In genomic region chr11:101689701-101690113, GRCm38 (mm10) we compare ENCODE assay signal across 12 mouse cellular contexts. TPM values are rescaled to one million over a fixed set of nuclear protein-coding genes. Genes with fewer than 3 reads are reported as not detected.
A peak's percentile ranks its signal among the peaks of the same experiment; 100 is the strongest.
DNase-seq lines count a peak whose midpoint lies in the region; ATAC-seq lines count a peak whose summit lies in the region.
"Had no signal": no experiment of that assay in that cellular context is flagged by ENCODE, and none has a peak within 500 bp of the region (broad histone marks: within the 10 kb centered on the region; RNA-seq: fewer than 3 reads in every experiment).

No protein-coding gene starts in this region.

- H3K4me3 ChIP-seq in hindbrain, embryonic 13.5 days, result no peak overlapping the region
- H3K4me3 ChIP-seq: lung, embryonic 15.5 days; myocyte had no signal

- no peaks in the 10 kb centered on the region for H3K36me3 ChIP-seq in hindbrain, embryonic 13.5 days
- H3K36me3 ChIP-seq: lung, embryonic 15.5 days had no signal

- no peak for ATAC-seq in hindbrain, embryonic 13.5 days (ENCODE audit: low FRiP score)
- ATAC-seq: Patski had no signal

- WGBS in hindbrain, embryonic 13.5 days, result 32% methylated on average over 10 of the region's 10 CpGs

- H3K27ac ChIP-seq in hindbrain, embryonic 13.5 days, result peak overlapping the region; percentile 49; the same call in 1 of the 2 replicates
- H3K27ac ChIP-seq: lung, embryonic 15.5 days had no signal

- intact Hi-C loops in left cerebral cortex, postnatal 36 days (cut with DNase I), result loop anchor here (5.0 kb wide), 1 partner anchor 43 kb away; the partner anchor contains the start of gene Dhx8

- H3K4me1 ChIP-seq in hindbrain, embryonic 13.5 days (replicated peaks), result peaks cover 31% of the 10 kb centered on the region

- H3K27me3 ChIP-seq in hindbrain, embryonic 13.5 days, result no peaks in the 10 kb centered on the region
- H3K27me3 ChIP-seq: lung, embryonic 15.5 days; Patski had no signal

- peak; percentile 23 for DNase-seq in adrenal gland, postnatal 14 days
- DNase-seq in adrenal gland, postnatal 10 days, result no peak
- peak; percentile 83 for DNase-seq in brain, adult 2 months (ENCODE audit: low read depth, low spot score)
- DNase-seq in left cerebral cortex, postnatal 36 days (ENCODE audit: low spot score in 2 of 2), result peak; percentile 81
- DNase-seq in testis, postnatal 14 days (ENCODE audit: low spot score), result no peak
- no peak for DNase-seq in B cell, adult 2 months
- no peak for DNase-seq in heart, postnatal 4 days
- DNase-seq: gastrocnemius, postnatal 10 days had no signal

- H3K4me2 ChIP-seq in hindbrain, embryonic 13.5 days, result no peak overlapping the region
- H3K4me2 ChIP-seq: lung, embryonic 15.5 days had no signal

- no peaks in the 10 kb centered on the region for H3K9me3 ChIP-seq in hindbrain, embryonic 13.5 days
- H3K9me3 ChIP-seq: lung, embryonic 15.5 days had no signal

- H3K9ac ChIP-seq in hindbrain, embryonic 13.5 days, result no peak overlapping the region
- H3K9ac ChIP-seq: lung, embryonic 15.5 days had no signal

RNA-seq across cellular contexts. Expression of gene Arl4d, which starts 24.4 kb away (rescaled TPM):
- 12.6 and 15.6 TPM in 2 replicates for total RNA-seq in adrenal gland, postnatal 14 days (2021)
- 10 to 100 TPM; 10.4 to 16.7 TPM for total RNA-seq in adrenal gland, postnatal 10 days (2021)
- polyA plus RNA-seq in hindbrain, embryonic 13.5 days (2015; fragmentation: Nextera tagmentation; extraction: Ambion mirVana), result 8.0 and 10.7 TPM in 2 replicates
- 10 to 100 TPM; 18.3 to 38.8 TPM for total RNA-seq in left cerebral cortex, postnatal 36 days (2021)
- total RNA-seq in heart, postnatal 4 days (2021), result 10 to 100 TPM; 17.9 to 20.5 TPM

RNA-seq across cellular contexts. Expression of gene Dhx8, which starts 43.0 kb away (rescaled TPM):
- 24.6 and 27.8 TPM in 2 replicates for total RNA-seq in adrenal gland, postnatal 14 days (2021)
- 10 to 100 TPM; 23.6 to 24.4 TPM for total RNA-seq in adrenal gland, postnatal 10 days (2021)
- polyA plus RNA-seq in hindbrain, embryonic 13.5 days (2015; fragmentation: Nextera tagmentation; extraction: Ambion mirVana), result 35.1 and 39.7 TPM in 2 replicates
- 10 to 100 TPM; 34.1 to 37.4 TPM for total RNA-seq in left cerebral cortex, postnatal 36 days (2021)
- 10 to 100 TPM; 21.6 to 21.7 TPM for total RNA-seq in heart, postnatal 4 days (2021)

Comparison
In these comparisons a context has a peak if more than half of its experiments do, and no peak if none do; other contexts are left out.
1. DNase-seq: peak in adrenal gland, postnatal 14 days (single experiment), brain, adult 2 months (single experiment) and left cerebral cortex, postnatal 36 days (2 of 2); none in adrenal gland, postnatal 10 days (single experiment), testis, postnatal 14 days (single experiment), B cell, adult 2 months (0 of 2) and heart, postnatal 4 days (single experiment).